Mouse (Mus musculus) left cerebral cortex, adult 2 months (tissue): ENCODE results near the gene Gak. TPM values are rescaled to one million over a fixed set of nuclear protein-coding genes. Genes with fewer than 3 reads are reported as not detected.
A peak's percentile ranks its signal among the peaks of the same experiment; 100 is the strongest.

ENCODE experiments used
- DNase-seq, 2 experiments: peaks; one replicate each; pipeline ENCODE4 v3.0.0; 2021 to 2022; ENCODE audit warnings: low spot score in 2 of 2, mixed read lengths in 1 of 2; ENCODE audit errors: extremely low spot score in 1 of 2
- H3K27ac ChIP-seq: fragments of 200-600 bp; 2 replicates; pipeline ENCODE4 v1.8.1; 2022
- H3K4me3 ChIP-seq: fragments of 200-600 bp; 2 replicates; pipeline ENCODE4 v1.8.1; 2022
- CTCF ChIP-seq: fragments of 200-600 bp; IDR thresholded peaks from 2 replicates; pipeline ENCODE4 v1.8.1; 2022; ENCODE audit warnings: antibody characterized with exemption, mild to moderate bottlenecking, moderate library complexity
- intact Hi-C: fragments of 180-260 bp; cut with DNase I; formaldehyde crosslinking; loops from one replicate; pipeline ENCODE4 v1.15.1; 2025
- total RNA-seq, 2 experiments: library from RNA; stranded (reverse); gene quantifications; 2 replicates each; pipeline ENCODE4 v1.2.3; 2021

The Gak gene
- total RNA-seq, 2 experiments from 2014 or later: 98.8 to 106 TPM

DNA sequence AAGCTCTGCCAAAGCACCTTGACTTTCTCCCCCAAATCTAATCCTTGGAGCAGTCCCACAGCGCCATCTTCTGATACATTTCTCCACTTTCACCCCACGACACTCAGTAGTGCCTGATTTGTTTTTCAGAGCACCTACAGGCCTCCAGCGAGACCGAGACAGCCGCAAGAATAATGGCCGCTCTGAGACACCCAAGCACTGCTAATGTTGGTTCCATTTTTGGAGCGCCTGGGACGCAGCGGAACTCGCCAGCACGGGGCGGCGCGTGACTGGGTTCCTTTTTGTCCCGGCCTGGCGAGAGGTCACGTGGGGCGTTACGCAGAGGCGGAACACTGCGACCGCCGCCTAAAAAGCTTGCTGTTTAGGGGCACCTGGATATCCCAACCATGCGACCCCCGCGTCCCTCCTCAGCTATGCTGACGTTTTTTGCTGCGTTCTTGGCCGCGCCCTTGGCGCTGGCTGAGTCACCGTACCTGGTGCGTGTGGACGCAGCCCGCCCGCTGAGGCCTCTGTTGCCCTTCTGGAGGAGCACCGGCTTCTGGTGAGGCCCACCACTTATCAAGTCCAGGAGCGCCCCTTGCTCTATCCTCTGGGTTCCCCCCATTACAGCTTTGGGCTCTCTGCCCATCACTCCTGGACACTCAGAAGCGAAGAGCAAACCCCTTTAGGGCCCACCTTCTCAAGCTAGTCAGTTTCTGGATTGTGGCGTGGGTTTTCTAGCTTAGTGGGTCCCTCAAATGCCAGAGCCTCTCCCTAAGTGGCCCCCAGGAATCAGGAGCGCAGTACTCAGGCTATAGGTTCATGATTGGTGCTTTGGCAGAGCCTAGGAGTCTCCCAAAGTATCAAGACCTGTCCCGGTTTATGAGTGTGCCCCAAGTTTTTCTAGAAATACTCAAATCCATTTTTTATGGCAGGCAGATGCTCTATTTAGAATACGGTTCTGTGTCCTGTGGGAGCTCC, 39.7 kb upstream of the Gak start, which contains the start of gene Dgkq:
Dgkq (minus strand) TSS at position 696 of the 960 bp plus-strand sequence.
- peak; percentile 68 for TF ChIP-seq CTCF
- intact Hi-C loops: loop anchor here (5.0 to 10.0 kb wide), 2 partner anchors 237 to 534 kb away; partner anchors contain the start of genes Atp5k, Ccdc18 and Tmed5
- Histone ChIP-seq H3K27ac (peak within 1 kb of the TSS; percentile 99), H3K4me3 (peak within 1 kb of the TSS; percentile 54)
- DNase-seq: peak; percentile 86 to 88

DNA sequence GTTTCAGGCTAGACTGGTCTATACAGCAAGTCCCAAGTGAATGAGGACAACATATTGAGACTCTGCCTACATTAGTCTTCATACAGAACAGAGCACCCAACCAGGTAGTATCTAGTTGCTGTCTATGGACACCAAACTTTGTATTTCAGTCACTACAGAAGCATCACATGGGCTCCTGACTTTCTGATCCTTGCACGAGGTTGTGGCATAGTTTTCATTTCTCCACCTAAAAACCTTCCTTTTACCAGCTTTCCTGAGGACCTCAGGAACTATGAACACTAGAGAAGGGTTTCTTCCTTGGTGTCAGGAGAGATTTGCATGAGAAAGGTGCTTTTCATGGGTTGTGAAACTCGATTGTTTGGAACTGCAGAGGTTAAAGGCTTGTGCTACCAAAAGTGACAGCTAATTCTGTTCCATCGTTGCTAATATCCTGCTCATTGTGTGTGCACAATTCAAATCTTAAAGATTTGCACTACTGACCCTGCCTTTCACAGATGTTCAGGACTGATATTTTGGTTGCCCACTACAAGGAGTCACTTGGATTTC, 38.9 kb upstream of the Gak start:
- H3K4me3 ChIP-seq: peak overlapping the region; percentile 54
- H3K27ac ChIP-seq: peak overlapping the region; percentile 99
- no peak for TF ChIP-seq CTCF
- intact Hi-C loops: loop anchor here (5.0 to 10.0 kb wide), 2 partner anchors 236 to 534 kb away; partner anchors contain the start of genes Atp5k, Ccdc18 and Tmed5
- no peak for DNase-seq

DNA sequence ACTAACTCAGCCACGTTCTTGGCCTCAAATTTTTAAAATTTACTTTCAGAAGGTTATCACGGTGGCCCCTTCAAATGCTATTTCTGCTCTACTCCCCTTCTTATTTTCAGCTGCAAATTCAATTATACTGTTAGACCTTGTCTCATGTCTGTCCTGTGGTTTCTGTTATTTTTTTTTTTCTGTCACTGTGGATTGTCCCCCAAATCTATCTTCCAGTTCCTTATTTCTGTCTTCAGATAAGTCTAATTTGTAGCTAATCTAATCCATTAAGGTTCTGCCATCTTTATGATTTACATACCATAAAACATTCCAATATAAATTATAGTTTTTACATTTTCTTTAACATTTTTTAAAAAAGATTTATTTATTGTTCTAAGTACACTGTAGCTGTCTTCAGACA, 37.8 kb upstream of the Gak start:
- Histone ChIP-seq H3K27ac (no peak overlapping the region), H3K4me3 (no peak overlapping the region)
- intact Hi-C loops: loop anchor here (5.0 to 10.0 kb wide), 2 partner anchors 235 to 533 kb away; partner anchors contain the start of genes Atp5k, Ccdc18 and Tmed5
- peak; percentile 12; the same call in 1 of the 2 replicates for TF ChIP-seq CTCF
- DNase-seq: no peak

DNA sequence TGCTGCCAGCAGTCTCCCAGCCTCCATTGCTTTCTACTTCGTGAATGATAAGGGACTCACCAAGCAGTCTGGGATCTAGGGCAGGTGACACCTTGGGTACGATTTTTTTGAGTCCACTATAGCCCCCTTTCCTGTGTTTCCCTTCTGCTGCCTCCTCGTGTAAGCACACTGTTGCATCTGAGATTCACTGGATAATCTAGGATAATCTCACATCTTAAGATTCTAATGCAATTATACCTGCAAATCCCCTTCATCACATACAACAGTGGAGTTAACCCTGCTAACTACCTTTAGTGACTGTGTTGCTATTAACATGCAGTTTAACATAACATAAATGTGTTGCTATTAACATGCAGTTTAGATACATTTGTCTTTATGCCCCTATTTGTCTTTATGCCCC, 35.5 kb upstream of the Gak start:
- no peak for DNase-seq
- H3K27ac ChIP-seq: no peak overlapping the region
- no peak overlapping the region for H3K4me3 ChIP-seq
- no peak for TF ChIP-seq CTCF
- intact Hi-C loops: loop anchor here (5.0 to 10.0 kb wide), 2 partner anchors 233 to 530 kb away; partner anchors contain the start of genes Atp5k, Ccdc18 and Tmed5

DNA sequence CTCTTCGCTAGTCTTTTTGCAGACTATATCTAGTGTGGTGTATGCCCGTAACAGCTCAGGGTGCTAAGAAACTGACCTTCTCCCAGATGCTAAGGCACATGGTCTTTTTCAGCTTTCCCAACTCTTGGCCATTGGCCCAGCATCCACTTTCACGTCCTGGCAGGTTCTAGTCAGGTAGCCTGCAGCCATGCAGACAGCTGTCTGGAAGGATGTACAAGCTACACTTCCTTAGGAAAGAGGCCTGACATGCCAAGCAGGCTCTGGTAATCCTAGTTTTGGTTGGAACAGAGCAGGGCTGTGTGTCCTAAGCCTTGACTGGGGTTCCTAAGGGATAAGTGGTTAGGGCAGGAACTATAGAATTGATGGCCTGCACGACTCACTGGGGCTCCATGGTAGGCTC, 33.2 kb upstream of the Gak start:
- H3K27ac ChIP-seq: no peak overlapping the region
- no peak for DNase-seq
- H3K4me3 ChIP-seq: no peak overlapping the region
- TF ChIP-seq CTCF: no peak
- intact Hi-C loops: loop anchor here (10.0 kb wide), 1 partner anchor 528 kb away; the partner anchor contains the start of genes Ccdc18 and Tmed5

DNA sequence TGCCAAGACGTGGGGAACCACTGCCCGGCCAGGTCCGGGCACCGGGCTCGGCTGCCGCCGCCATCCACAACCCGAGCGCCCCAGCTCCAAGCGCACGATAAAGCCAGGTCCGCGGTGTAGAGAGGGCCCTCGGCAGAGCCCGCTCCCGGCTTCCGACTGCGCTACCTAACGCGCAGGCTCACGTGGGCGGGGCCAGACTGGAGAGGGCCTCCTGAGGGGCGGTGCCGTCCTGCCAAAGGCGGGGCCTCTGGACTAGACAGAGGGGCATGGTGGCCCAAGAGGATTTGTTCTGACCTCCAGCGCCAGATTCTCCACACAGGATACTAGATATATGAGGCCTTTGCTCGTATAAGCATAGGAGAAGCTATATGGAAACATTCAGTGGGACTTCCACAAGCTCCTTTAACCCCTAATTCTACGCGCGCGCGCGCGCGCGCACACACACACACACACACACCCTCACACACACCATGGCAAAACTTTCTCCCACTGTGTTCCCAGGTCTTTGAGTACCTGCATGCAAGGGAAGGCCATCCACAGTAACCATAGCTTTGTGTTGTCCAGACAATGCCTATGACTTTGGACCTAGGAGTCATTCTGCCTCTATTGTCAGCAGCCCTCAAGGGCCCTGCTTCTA, 31.2 kb upstream of the Gak start:
- peak; percentile 90 to 93 for DNase-seq
- peak overlapping the region; percentile 88 for H3K27ac ChIP-seq
- intact Hi-C loops: loop anchor here (10.0 kb wide), 1 partner anchor 526 kb away; the partner anchor contains the start of genes Ccdc18 and Tmed5
- no peak for TF ChIP-seq CTCF
- peak overlapping the region; percentile 82 for H3K4me3 ChIP-seq

DNA sequence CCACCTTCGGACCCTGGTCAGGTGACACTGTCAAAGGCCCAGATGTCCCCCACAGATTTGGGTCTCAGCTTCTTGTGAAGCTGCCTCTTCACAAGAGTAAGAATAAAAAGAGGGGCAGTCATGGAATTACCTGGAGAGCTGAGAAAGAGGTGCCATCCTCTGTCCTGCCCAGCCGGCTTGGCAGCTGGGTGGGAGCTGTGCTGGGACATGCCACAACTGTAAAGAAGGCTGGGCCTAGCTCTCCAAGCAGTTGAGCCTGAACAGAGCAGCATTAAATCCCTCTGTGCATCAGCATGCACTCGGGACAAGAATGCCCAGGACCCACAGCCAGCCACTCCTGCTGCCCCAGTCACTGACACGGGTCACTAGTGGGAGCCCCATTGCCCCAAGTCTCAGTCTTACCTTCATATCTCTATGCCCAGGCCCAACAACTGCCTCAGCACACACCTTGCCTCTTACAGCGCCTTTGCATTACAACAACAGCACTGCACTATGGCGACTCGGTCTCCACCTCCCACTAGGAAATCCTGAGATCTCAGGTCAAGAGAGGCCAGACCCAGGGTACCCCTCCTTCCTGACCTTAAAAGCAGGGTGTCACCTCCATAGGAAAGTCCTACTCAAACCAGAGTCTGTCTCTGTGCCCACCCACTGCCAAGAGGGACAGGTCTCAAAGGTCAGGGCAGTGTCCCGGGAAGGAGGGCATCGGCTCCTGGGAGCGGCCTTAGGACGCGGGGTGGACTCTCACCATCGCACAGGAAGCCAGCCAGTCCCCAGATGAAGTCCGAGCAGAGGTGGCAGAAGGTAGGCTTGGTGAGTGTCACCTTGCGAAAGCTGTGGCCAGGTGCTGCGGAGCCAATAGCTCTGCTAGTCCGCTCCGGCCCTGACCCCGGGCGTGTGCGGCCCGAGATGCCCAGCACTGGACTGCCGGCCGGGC, 30.4 kb upstream of the Gak start, which contains the start of gene Idua:
Idua (plus strand) TSS at position 634 of the 934 bp plus-strand sequence.
- intact Hi-C loops: loop anchor here (10.0 kb wide), 2 partner anchors 525 to 1445 kb away; partner anchors contain the start of genes Ccdc18, Gtpbp6 and Tmed5
- peak within 1 kb of the TSS; percentile 88 for H3K27ac ChIP-seq
- TF ChIP-seq CTCF: no peak
- DNase-seq: no peak
- peak within 1 kb of the TSS; percentile 82 for H3K4me3 ChIP-seq

DNA sequence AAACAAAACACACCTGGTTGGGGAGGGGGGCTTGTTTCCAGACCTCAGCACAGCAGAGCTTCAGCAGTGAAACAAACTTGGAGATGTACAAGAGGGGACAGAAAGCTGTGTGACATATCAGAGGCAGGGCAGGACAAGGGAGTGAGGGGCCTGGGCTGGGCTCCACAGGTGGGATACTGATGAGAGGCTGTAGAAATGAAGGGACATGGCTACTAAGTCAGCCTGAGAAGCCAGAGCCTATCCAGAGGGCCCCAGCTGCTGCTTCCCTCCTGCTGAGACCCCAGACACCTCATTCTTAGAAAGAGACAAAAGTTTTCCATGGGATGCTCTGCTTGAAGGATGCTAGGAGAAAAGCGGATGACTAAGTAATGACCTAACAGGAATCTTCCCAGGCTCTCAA, 29.1 kb upstream of the Gak start:
- no peak overlapping the region for H3K4me3 ChIP-seq
- no peak for DNase-seq
- no peak overlapping the region for H3K27ac ChIP-seq
- no peak for TF ChIP-seq CTCF
- intact Hi-C loops: loop anchor here (10.0 kb wide), 1 partner anchor 1446 kb away; the partner anchor contains the start of gene Gtpbp6

DNA sequence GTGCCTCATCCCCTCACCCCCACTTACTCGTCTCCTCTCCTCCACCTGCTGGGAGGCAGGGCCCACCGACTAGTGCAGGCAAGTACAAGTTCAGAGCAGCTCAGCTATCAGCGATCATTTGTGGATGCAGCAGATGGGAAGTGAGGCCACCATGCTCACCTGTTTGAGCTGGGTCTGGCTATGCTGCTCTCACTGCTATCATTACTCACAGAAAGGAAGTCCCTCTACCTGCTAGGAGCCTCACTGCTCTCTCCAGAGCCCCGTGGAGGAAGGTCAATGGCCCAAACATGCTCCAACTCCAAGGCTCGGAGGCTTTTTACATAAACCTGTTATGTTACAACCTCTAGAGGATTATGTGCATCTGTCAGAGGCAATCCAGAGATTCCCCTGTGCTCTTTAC, 27.9 kb upstream of the Gak start:
- Histone ChIP-seq H3K27ac (no peak overlapping the region), H3K4me3 (no peak overlapping the region)
- TF ChIP-seq CTCF: no peak
- no peak for DNase-seq
- intact Hi-C loops: loop anchor here (10.0 kb wide), 1 partner anchor 1447 kb away; the partner anchor contains the start of gene Gtpbp6
